Mouse (Mus musculus) myocyte (in vitro differentiated cells): ENCODE measurements at regions not wholly inside any gene's neighbourhood (a gene's known extent, or its start where the extent isn't known, plus 50 kb on each side); places are given as distances from the start of the nearest gene placed in this dataset.

Experiments used
- H3K27me3 ChIP-seq: one replicate; pipeline ENCODE4 v1.6.1; 2011; ENCODE audit not compliant: control insufficient read depth, insufficient read depth, insufficient read length
- H3K36me3 ChIP-seq: one replicate; pipeline ENCODE4 v1.6.1; 2011; ENCODE audit not compliant: control insufficient read depth, insufficient read depth
- H3K4me2 ChIP-seq: one replicate; pipeline ENCODE4 v1.6.1; 2011; ENCODE audit warnings: low read depth, control low read depth
- H3K4me3 ChIP-seq: one replicate; pipeline ENCODE4 v1.5.1; 2011; ENCODE audit warnings: mild to moderate bottlenecking, control low read depth, moderate library complexity
- H3K79me2 ChIP-seq: one replicate; pipeline ENCODE4 v1.6.1; 2011; ENCODE audit not compliant: control insufficient read depth, insufficient read depth
- H3ac ChIP-seq: one replicate; pipeline ENCODE4 v1.6.1; 2011; ENCODE audit not compliant: control insufficient read depth, insufficient read length
- CEBPB ChIP-seq: IDR thresholded peaks from 2 replicates; pipeline ENCODE4 v1.6.1; 2011; ENCODE audit warnings: mild to moderate bottlenecking, moderate library complexity; ENCODE audit not compliant: poor library complexity, insufficient read depth, severe bottlenecking
- E2F4 ChIP-seq: IDR thresholded peaks from one replicate; pipeline ENCODE4 v1.6.1; 2011; ENCODE audit warnings: mild to moderate bottlenecking, control low read depth, moderate library complexity; ENCODE audit not compliant: insufficient read depth
- MAX ChIP-seq: IDR thresholded peaks from one replicate; pipeline ENCODE4 v1.6.1; 2011; ENCODE audit warnings: low read depth, mild to moderate bottlenecking, control low read depth
- MYOD1 ChIP-seq, 3 experiments: IDR thresholded peaks; one replicate each; pipeline ENCODE4 v1.6.1; 2011; ENCODE audit warnings: control low read depth in 2 of 3, low read depth in 2 of 3, mild to moderate bottlenecking in 2 of 3, moderate library complexity in 1 of 3; ENCODE audit not compliant: insufficient read length in 2 of 3, control insufficient read depth in 1 of 3
- MYOG ChIP-seq, 3 experiments: IDR thresholded peaks; one replicate each; pipeline ENCODE4 v1.6.1; 2011; ENCODE audit warnings: control low read depth in 2 of 3, low read depth in 2 of 3, mild to moderate bottlenecking in 2 of 3; ENCODE audit not compliant: insufficient read length in 2 of 3, control insufficient read depth in 1 of 3, insufficient read depth in 1 of 3
- POLR2A ChIP-seq: IDR thresholded peaks from one replicate; pipeline ENCODE4 v1.6.1; 2011; ENCODE audit warnings: low read depth, mild to moderate bottlenecking, control low read depth, moderate library complexity; ENCODE audit not compliant: insufficient read length
- POLR2AphosphoS2 ChIP-seq: IDR thresholded peaks from one replicate; pipeline ENCODE4 v1.6.1; 2011; ENCODE audit warnings: low read depth, control low read depth; ENCODE audit not compliant: insufficient read length
- REST ChIP-seq: IDR thresholded peaks from one replicate; pipeline ENCODE4 v1.6.1; 2011; ENCODE audit warnings: mild to moderate bottlenecking, control low read depth, moderate library complexity; ENCODE audit not compliant: insufficient read depth, insufficient read length
- SRF ChIP-seq: IDR thresholded peaks from one replicate; pipeline ENCODE4 v1.6.1; 2011; ENCODE audit warnings: low read depth; ENCODE audit not compliant: control insufficient read depth, insufficient read length
- TCF12 ChIP-seq: IDR thresholded peaks from one replicate; pipeline ENCODE4 v1.6.1; 2011; ENCODE audit warnings: mild to moderate bottlenecking, control low read depth; ENCODE audit not compliant: poor library complexity, insufficient read depth, severe bottlenecking
- TCF3 ChIP-seq: IDR thresholded peaks from one replicate; pipeline ENCODE4 v1.6.1; 2011; ENCODE audit warnings: low read depth, control low read depth; ENCODE audit not compliant: insufficient read length
- USF1 ChIP-seq: IDR thresholded peaks from one replicate; pipeline ENCODE4 v1.6.1; 2011; ENCODE audit warnings: low read depth, mild to moderate bottlenecking, control low read depth, moderate library complexity

GRCm38 (mm10) chr10:66177318-66177717 is 918.6 kb upstream of the Jmjd1c start:
- Histone ChIP-seq H3K4me3 (no peak overlapping the region), H3K4me2 (no peak overlapping the region), H3K36me3 (no peaks in the 10 kb centered on the region), H3ac (no peak overlapping the region), H3K79me2 (no peaks in the 10 kb centered on the region), H3K27me3 (no peaks in the 10 kb centered on the region)
- TF ChIP-seq MYOD1 (IDR thresholded peaks at IDR 0.05; ENCODE audit: control insufficient read depth in 1 of 3, insufficient read length in 2 of 3, low read depth in 2 of 3) (no peak), E2F4 (no peak), TCF3 (no peak), USF1 (no peak), CEBPB (no peak), SRF (no peak), MAX (no peak), POLR2AphosphoS2 (no peak), TCF12 (no peak), POLR2A (no peak), MYOG (IDR thresholded peaks at IDR 0.05; ENCODE audit: control insufficient read depth in 1 of 3, insufficient read depth in 1 of 3, insufficient read length in 2 of 3, low read depth in 2 of 3) (no peak), REST (no peak)

- H3ac ChIP-seq, result no peak overlapping the region
- no peak overlapping the region for H3K4me2 ChIP-seq
- no peaks in the 10 kb centered on the region for H3K27me3 ChIP-seq
- no peaks in the 10 kb centered on the region for H3K79me2 ChIP-seq
- H3K36me3 ChIP-seq, result no peaks in the 10 kb centered on the region
- TF ChIP-seq SRF (no peak), POLR2A (no peak), REST (no peak)
- H3K4me3 ChIP-seq, result no peak overlapping the region
These were observed 914.7 kb upstream of the Jmjd1c start for GRCm38 (mm10) chr10:66181231-66181630.

GRCm38 (mm10) chr10:66183069-66183468 is 912.9 kb upstream of the Jmjd1c start:
- TF ChIP-seq SRF (no peak), POLR2A (no peak), MYOD1 (IDR thresholded peaks at IDR 0.05; ENCODE audit: control insufficient read depth in 1 of 3, insufficient read length in 2 of 3, low read depth in 2 of 3) (no peak), MAX (no peak), TCF3 (no peak), USF1 (no peak), MYOG (IDR thresholded peaks at IDR 0.05; ENCODE audit: control insufficient read depth in 1 of 3, insufficient read depth in 1 of 3, insufficient read length in 2 of 3, low read depth in 2 of 3) (no peak), POLR2AphosphoS2 (no peak)

GRCm38 (mm10) chr10:66187038-66187437 is 908.9 kb upstream of the Jmjd1c start:
- no peaks in the 10 kb centered on the region for H3K36me3 ChIP-seq
- H3K4me2 ChIP-seq, result no peak overlapping the region
- no peak overlapping the region for H3K4me3 ChIP-seq
- no peak overlapping the region for H3ac ChIP-seq
- H3K79me2 ChIP-seq, result no peaks in the 10 kb centered on the region
- TF ChIP-seq TCF3, result no peak
- no peak for TF ChIP-seq USF1
- TF ChIP-seq CEBPB, result no peak
- TF ChIP-seq E2F4, result no peak
- no peak for TF ChIP-seq TCF12
- no peak for TF ChIP-seq POLR2AphosphoS2
- no peak for TF ChIP-seq MYOG (IDR thresholded peaks at IDR 0.05; ENCODE audit: control insufficient read depth in 1 of 3, insufficient read depth in 1 of 3, insufficient read length in 2 of 3, low read depth in 2 of 3)
- TF ChIP-seq MAX, result no peak
- no peak for TF ChIP-seq REST
- TF ChIP-seq MYOD1 (IDR thresholded peaks at IDR 0.05; ENCODE audit: control insufficient read depth in 1 of 3, insufficient read length in 2 of 3, low read depth in 2 of 3), result no peak
- TF ChIP-seq POLR2A, result no peak
- H3K27me3 ChIP-seq, result no peaks in the 10 kb centered on the region

More at GRCm38 (mm10) chr10:66183069-66183468, 912.9 kb upstream of the Jmjd1c start:
- Histone ChIP-seq H3K4me2 (no peak overlapping the region), H3K79me2 (no peaks in the 10 kb centered on the region), H3ac (no peak overlapping the region), H3K4me3 (no peak overlapping the region), H3K27me3 (no peaks in the 10 kb centered on the region), H3K36me3 (no peaks in the 10 kb centered on the region)

- H3ac ChIP-seq, result no peak overlapping the region
- no peak overlapping the region for H3K4me2 ChIP-seq
- no peaks in the 10 kb centered on the region for H3K79me2 ChIP-seq
- TF ChIP-seq TCF3, result no peak
- TF ChIP-seq POLR2AphosphoS2, result no peak
- TF ChIP-seq POLR2A, result no peak
- no peak for TF ChIP-seq MAX
- TF ChIP-seq MYOD1 (IDR thresholded peaks at IDR 0.05; ENCODE audit: control insufficient read depth in 1 of 3, insufficient read length in 2 of 3, low read depth in 2 of 3), result no peak
- TF ChIP-seq MYOG (IDR thresholded peaks at IDR 0.05; ENCODE audit: control insufficient read depth in 1 of 3, insufficient read depth in 1 of 3, insufficient read length in 2 of 3, low read depth in 2 of 3), result no peak
- no peak for TF ChIP-seq REST
- TF ChIP-seq E2F4, result no peak
- TF ChIP-seq CEBPB, result no peak
- no peak for TF ChIP-seq USF1
- TF ChIP-seq SRF, result no peak
- no peak for TF ChIP-seq TCF12
- H3K27me3 ChIP-seq, result no peaks in the 10 kb centered on the region
- no peak overlapping the region for H3K4me3 ChIP-seq
- H3K36me3 ChIP-seq, result no peaks in the 10 kb centered on the region
These were observed 894.8 kb upstream of the Jmjd1c start for GRCm38 (mm10) chr10:66201115-66201514.
